Mouse (Mus musculus) lung, postnatal 0 days (tissue): ENCODE results near the gene Gli3. TPM values are rescaled to one million over a fixed set of nuclear protein-coding genes. Genes with fewer than 3 reads are reported as not detected.

ENCODE experiments used
- ATAC-seq: fragments of 200-750 bp; cut with Nextera tagmentation; 2 replicates; pipeline ENCODE4 v1.8.0; 2017; ENCODE audit warnings: moderate library complexity
- DNase-seq: peaks from one replicate; pipeline ENCODE4 v3.0.0-alpha.2; 2016; ENCODE audit warnings: low spot score
- H3K27ac ChIP-seq: fragments of 300-500 bp; sonication (generic); 2 replicates; pipeline ENCODE4 v1.5.1; 2014; ENCODE audit warnings: antibody characterized with exemption, mild to moderate bottlenecking, low read length, mixed read lengths
- H3K27me3 ChIP-seq: fragments of 300-500 bp; sonication (generic); replicated peaks from 2 replicates; pipeline ENCODE4 v1.6.1; 2014; ENCODE audit warnings: low read length, mixed read lengths; ENCODE audit not compliant: insufficient read depth
- H3K36me3 ChIP-seq: fragments of 300-500 bp; sonication (generic); 2 replicates; pipeline ENCODE4 v1.6.1; 2014; ENCODE audit warnings: low read length, mixed read lengths; ENCODE audit not compliant: insufficient read depth
- H3K4me1 ChIP-seq: fragments of 300-500 bp; sonication (generic); 2 replicates; pipeline ENCODE4 v1.6.1; 2014; ENCODE audit warnings: antibody characterized with exemption, low read depth, low read length, mixed read lengths; ENCODE audit not compliant: insufficient read depth
- H3K4me2 ChIP-seq: fragments of 300-500 bp; sonication (generic); replicated peaks from 2 replicates; pipeline ENCODE4 v1.6.1; 2014; ENCODE audit warnings: low read depth, mild to moderate bottlenecking, low read length, moderate library complexity, mixed read lengths
- H3K4me3 ChIP-seq: fragments of 300-500 bp; sonication (generic); 2 replicates; pipeline ENCODE4 v1.5.1; 2014; ENCODE audit warnings: low read depth, low read length
- H3K9ac ChIP-seq: fragments of 300-500 bp; sonication (generic); replicated peaks from 2 replicates; pipeline ENCODE4 v1.6.1; 2014; ENCODE audit warnings: low read depth, mild to moderate bottlenecking
- H3K9me3 ChIP-seq: fragments of 300-500 bp; sonication (generic); 2 replicates; pipeline ENCODE4 v1.6.1; 2016; ENCODE audit warnings: low read length, mixed read lengths
- CTCF ChIP-seq: IDR thresholded peaks from 2 replicates; pipeline ENCODE4 v1.5.1; 2016; ENCODE audit warnings: antibody characterized with exemption, mild to moderate bottlenecking
- EP300 ChIP-seq: IDR thresholded peaks from 2 replicates; pipeline ENCODE4 v1.6.1; 2016; ENCODE audit warnings: antibody characterized with exemption, mild to moderate bottlenecking, control low read depth
- WGBS: fragments of 180-500 bp; shearing (Covaris S2); extraction: QIAGEN DNeasy Blood & Tissue Kit; methylation state at CpG from one replicate; pipeline ENCODE4 v1.1.7; 2014; 5-methylcytosine and 5-hydroxymethylcytosine counted together
- polyA plus RNA-seq: library from polyadenylated mRNA; unstranded; fragments of >200 nt; fragmentation: Nextera tagmentation; extraction: Ambion mirVana; gene quantifications from 2 replicates; pipeline ENCODE4 v1.2.1, GENCODE M21; 2015

Gli3 gene
- polyA plus RNA-seq, 1 experiment from 2014 or later, result 3.5 TPM

GRCm38 (mm10) chr13:15543888-15544640, 81.0 kb downstream of the Gli3 start:
- Histone ChIP-seq H3K9me3 (no peaks in the 10 kb centered on the region), H3K27me3 (no peaks in the 10 kb centered on the region), H3K4me3 (no peak overlapping the region), H3K9ac (no peak overlapping the region), H3K36me3 (no peaks in the 10 kb centered on the region), H3K27ac (no peak overlapping the region), H3K4me1 (peaks cover 4% of the 10 kb centered on the region; the same call in 1 of the 2 replicates), H3K4me2 (no peak overlapping the region)
- peak; percentile 77 for DNase-seq
- peak; percentile 65; the same call in 1 of the 2 replicates for TF ChIP-seq EP300
- TF ChIP-seq CTCF, result no peak
- WGBS, result 52% methylated on average over 7 of the region's 7 CpGs
- ATAC-seq, result peak; percentile 84

GRCm38 (mm10) chr13:15545346-15545896, 82.4 kb downstream of the Gli3 start:
- 42% methylated on average over 4 of the region's 4 CpGs for WGBS
- no peak for ATAC-seq
- peaks cover 4% of the 10 kb centered on the region; the same call in 1 of the 2 replicates for H3K4me1 ChIP-seq

GRCm38 (mm10) chr13:15546258-15546657, 83.2 kb downstream of the Gli3 start:
- Histone ChIP-seq H3K36me3 (no peaks in the 10 kb centered on the region), H3K4me2 (no peak overlapping the region), H3K4me1 (peaks cover 4% of the 10 kb centered on the region; the same call in 1 of the 2 replicates), H3K4me3 (no peak overlapping the region), H3K27me3 (no peaks in the 10 kb centered on the region), H3K9ac (no peak overlapping the region), H3K27ac (no peak overlapping the region), H3K9me3 (no peaks in the 10 kb centered on the region)
- ATAC-seq (no peak), DNase-seq (no peak)
- WGBS, result 78% methylated on average over 4 of the region's 4 CpGs
- TF ChIP-seq CTCF, result no peak
- TF ChIP-seq EP300, result no peak

More at GRCm38 (mm10) chr13:15545346-15545896, 82.4 kb downstream of the Gli3 start:
- no peaks in the 10 kb centered on the region for H3K27me3 ChIP-seq
- H3K4me3 ChIP-seq, result no peak overlapping the region
- H3K4me2 ChIP-seq, result no peak overlapping the region
- no peaks in the 10 kb centered on the region for H3K9me3 ChIP-seq
- no peaks in the 10 kb centered on the region for H3K36me3 ChIP-seq
- no peak for TF ChIP-seq EP300
- TF ChIP-seq CTCF, result no peak
- peak; percentile 15 for DNase-seq
- H3K9ac ChIP-seq, result no peak overlapping the region
- no peak overlapping the region for H3K27ac ChIP-seq

GRCm38 (mm10) chr13:15549466-15549865, 86.4 kb downstream of the Gli3 start:
- H3K27me3 ChIP-seq, result no peaks in the 10 kb centered on the region
- no peak overlapping the region for H3K9ac ChIP-seq
- no peak overlapping the region for H3K4me3 ChIP-seq
- no peak for DNase-seq
- 78% methylated on average over 6 of the region's 6 CpGs for WGBS
- peaks cover 4% of the 10 kb centered on the region; the same call in 1 of the 2 replicates for H3K4me1 ChIP-seq
- TF ChIP-seq CTCF (no peak), EP300 (no peak)
- H3K9me3 ChIP-seq, result no peaks in the 10 kb centered on the region
- no peak overlapping the region for H3K4me2 ChIP-seq
- ATAC-seq, result no peak
- H3K27ac ChIP-seq, result no peak overlapping the region
- no peaks in the 10 kb centered on the region for H3K36me3 ChIP-seq

GRCm38 (mm10) chr13:15550027-15550602, 87.1 kb downstream of the Gli3 start:
- WGBS, result 73% methylated on average over 8 of the region's 8 CpGs
- Histone ChIP-seq H3K27me3 (no peaks in the 10 kb centered on the region), H3K4me3 (no peak overlapping the region), H3K4me2 (no peak overlapping the region), H3K4me1 (peaks cover 3% of the 10 kb centered on the region; the same call in 1 of the 2 replicates), H3K9ac (no peak overlapping the region), H3K36me3 (no peaks in the 10 kb centered on the region), H3K9me3 (no peaks in the 10 kb centered on the region), H3K27ac (no peak overlapping the region)
- DNase-seq, result no peak
- TF ChIP-seq EP300 (no peak), CTCF (no peak)
- no peak for ATAC-seq

GRCm38 (mm10) chr13:15550731-15551130, 87.7 kb downstream of the Gli3 start:
- Histone ChIP-seq H3K36me3 (no peaks in the 10 kb centered on the region), H3K4me2 (no peak overlapping the region), H3K27ac (no peak overlapping the region), H3K27me3 (no peaks in the 10 kb centered on the region), H3K4me1 (no peaks in the 10 kb centered on the region), H3K9me3 (no peaks in the 10 kb centered on the region), H3K9ac (no peak overlapping the region), H3K4me3 (no peak overlapping the region)
- peak; percentile 74 for DNase-seq
- ATAC-seq, result peak; percentile 94
- 57% methylated on average over 6 of the region's 6 CpGs for WGBS
- TF ChIP-seq CTCF, result no peak
- TF ChIP-seq EP300, result peak; percentile 56; the same call in 1 of the 2 replicates
